Mouse (Mus musculus): ENCODE measurements around the gene Tcaf3. TPM values are rescaled to one million over a fixed set of nuclear protein-coding genes. Genes with fewer than 3 reads are reported as not detected.

The Tcaf3 gene
- total and polyA plus RNA-seq, 3 experiments = not detected

DNA sequence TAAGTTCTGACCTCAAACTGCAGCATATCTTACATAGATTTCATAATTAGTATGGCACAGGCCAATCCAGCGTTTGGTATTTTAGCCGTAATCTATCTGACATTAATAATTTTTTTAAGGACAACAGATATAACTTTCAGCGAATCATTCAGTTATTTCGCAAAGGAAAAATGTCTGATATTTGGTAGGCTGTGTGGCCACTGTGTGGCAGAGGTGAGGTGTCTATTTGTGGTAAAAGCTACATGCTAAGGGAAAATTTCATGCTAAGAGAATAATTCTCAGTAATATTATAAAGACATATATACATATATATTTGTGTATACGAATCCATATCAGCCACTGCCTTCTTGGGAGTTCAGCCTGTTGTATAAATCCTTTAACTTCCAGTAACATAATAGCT is 10.9 kb downstream of the Tcaf3 start:
- Histone ChIP-seq H3K9ac (ENCODE audit: control insufficient read depth, low read depth, low read length, poor library complexity, severe bottlenecking) (no peak overlapping the region), H3K27me3 (ENCODE audit: control insufficient read depth in 1 of 2, insufficient read depth in 2 of 2, low read length in 2 of 2) (no peaks in the 10 kb centered on the region; a peak in 1 of 4 replicates), H3K36me3 (ENCODE audit: control insufficient read depth in 1 of 2, insufficient read depth in 2 of 2, low read length in 2 of 2) (no peaks in the 10 kb centered on the region), H3K4me1 (ENCODE audit: control insufficient read depth in 1 of 2, insufficient read depth in 2 of 2, low read length in 2 of 2) (no peaks in the 10 kb centered on the region), H3K4me3 (ENCODE audit: control insufficient read depth in 1 of 2, insufficient read depth in 1 of 2, low read depth in 2 of 2, low read length in 2 of 2) (no peak overlapping the region), H3K79me2 (ENCODE audit: control insufficient read depth, insufficient read depth, low read length, poor library complexity) (no peaks in the 10 kb centered on the region), H3K27ac (ENCODE audit: control insufficient read depth, low read depth, low read length) (no peak overlapping the region), H3K9me3 (replicated peaks; ENCODE audit: insufficient read depth, low read length) (no peaks in the 10 kb centered on the region)
- DNase-seq (ENCODE audit: low read depth, low spot score) = no peak
- no peak for TF ChIP-seq TCF12 (IDR thresholded peaks at IDR 0.05; ENCODE audit: low read depth, low read length)
- TF ChIP-seq POLR2A (IDR thresholded peaks at IDR 0.05; ENCODE audit: control insufficient read depth in 1 of 2, insufficient read depth in 1 of 2, low read depth in 1 of 2, low read length in 2 of 2, poor library complexity in 1 of 2) = no peak
- TF ChIP-seq POLR2AphosphoS5 (IDR thresholded peaks at IDR 0.05; ENCODE audit: borderline replicate concordance, low read depth, low read length) = no peak
- no peak for TF ChIP-seq E2F4 (IDR thresholded peaks at IDR 0.05; ENCODE audit: borderline replicate concordance, low read depth, low read length)
- TF ChIP-seq SIN3A (IDR thresholded peaks at IDR 0.05; ENCODE audit: low read length) = no peak
- TF ChIP-seq POLR2AphosphoS2 (IDR thresholded peaks at IDR 0.05; ENCODE audit: low read length) = no peak
- TF ChIP-seq TBP (IDR thresholded peaks at IDR 0.05; ENCODE audit: low read depth, low read length) = no peak
- TF ChIP-seq SMC3 (IDR thresholded peaks at IDR 0.05; ENCODE audit: low read depth, low read length) = no peak
- no peak for TF ChIP-seq MYC (IDR thresholded peaks at IDR 0.05; ENCODE audit: low read depth, low read length)
- no peak for TF ChIP-seq RCOR1 (IDR thresholded peaks at IDR 0.05; ENCODE audit: low read depth, low read length)
- no peak for TF ChIP-seq CHD1 (IDR thresholded peaks at IDR 0.05; ENCODE audit: low read depth, low read length)
- TF ChIP-seq UBTF (IDR thresholded peaks at IDR 0.05; ENCODE audit: borderline replicate concordance, insufficient read depth, low read depth, low read length) = no peak
- TF ChIP-seq MYB (IDR thresholded peaks at IDR 0.05; ENCODE audit: low read depth, low read length) = no peak
- TF ChIP-seq ETS1 (IDR thresholded peaks at IDR 0.05; ENCODE audit: low read depth, low read length) = no peak
- TF ChIP-seq ELF1 (IDR thresholded peaks at IDR 0.05; ENCODE audit: low read depth, low read length) = no peak
- no peak for TF ChIP-seq MAZ (IDR thresholded peaks at IDR 0.05; ENCODE audit: low read depth, low read length)
- no peak for TF ChIP-seq NRF1 (IDR thresholded peaks at IDR 0.05; ENCODE audit: insufficient read depth, low read depth, low read length, poor library complexity, severe bottlenecking)
- no peak for TF ChIP-seq EP300 (IDR thresholded peaks at IDR 0.05; ENCODE audit: low read depth in 1 of 2, low read length in 2 of 2)

GRCm38 (mm10) chr6:42583488-42583872 is 14.0 kb downstream of the Tcaf3 start:
- H3K9me3 ChIP-seq (replicated peaks; ENCODE audit: insufficient read depth, low read length) = no peaks in the 10 kb centered on the region
- peak; percentile 57 for DNase-seq (ENCODE audit: low read depth, low spot score)
- no peaks in the 10 kb centered on the region; a peak in 1 of 4 replicates for H3K27me3 ChIP-seq (ENCODE audit: control insufficient read depth in 1 of 2, insufficient read depth in 2 of 2, low read length in 2 of 2)
- H3K4me3 ChIP-seq (ENCODE audit: control insufficient read depth in 1 of 2, insufficient read depth in 1 of 2, low read depth in 2 of 2, low read length in 2 of 2) = no peak overlapping the region
- no peaks in the 10 kb centered on the region for H3K4me1 ChIP-seq (ENCODE audit: control insufficient read depth in 1 of 2, insufficient read depth in 2 of 2, low read length in 2 of 2)
- H3K36me3 ChIP-seq (ENCODE audit: control insufficient read depth in 1 of 2, insufficient read depth in 2 of 2, low read length in 2 of 2) = no peaks in the 10 kb centered on the region
- no peaks in the 10 kb centered on the region for H3K79me2 ChIP-seq (ENCODE audit: control insufficient read depth, insufficient read depth, low read length, poor library complexity)
- TF ChIP-seq RAD21 (IDR thresholded peaks at IDR 0.05; ENCODE audit: low read depth, low read length) (peak; percentile 62), GABPA (IDR thresholded peaks at IDR 0.05; ENCODE audit: low read depth, low read length) (no peak), CTCF (IDR thresholded peaks at IDR 0.05 in 2 of 3, conservative IDR thresholded peaks at IDR 0.05 in 1 of 3; ENCODE audit: control insufficient read depth in 1 of 3, insufficient read depth in 1 of 3, low read depth in 2 of 3, low read length in 3 of 3, poor library complexity in 1 of 3, severe bottlenecking in 1 of 3) (peak; percentile 27 to 90 (median 65); a peak in 5 of 6 replicates), ZMIZ1 (IDR thresholded peaks at IDR 0.05; ENCODE audit: low read depth, low read length) (no peak), USF2 (IDR thresholded peaks at IDR 0.05; ENCODE audit: borderline replicate concordance in 1 of 2, insufficient read depth in 1 of 2, low read depth in 1 of 2, low read length in 2 of 2) (no peak), TBP (IDR thresholded peaks at IDR 0.05; ENCODE audit: low read depth, low read length) (no peak), TAL1 (IDR thresholded peaks at IDR 0.05; ENCODE audit: low read length) (no peak), HCFC1 (IDR thresholded peaks at IDR 0.05; ENCODE audit: low read depth, low read length) (no peak), NRF1 (IDR thresholded peaks at IDR 0.05; ENCODE audit: insufficient read depth, low read depth, low read length, poor library complexity, severe bottlenecking) (no peak), NELFE (IDR thresholded peaks at IDR 0.05; ENCODE audit: low read depth, low read length) (no peak), ELF1 (IDR thresholded peaks at IDR 0.05; ENCODE audit: low read depth, low read length) (no peak), E2F4 (IDR thresholded peaks at IDR 0.05; ENCODE audit: borderline replicate concordance, low read depth, low read length) (no peak), MAFK (IDR thresholded peaks at IDR 0.05; ENCODE audit: borderline replicate concordance, low read depth, low read length) (no peak), POLR2A (IDR thresholded peaks at IDR 0.05; ENCODE audit: control insufficient read depth in 1 of 2, insufficient read depth in 1 of 2, low read depth in 1 of 2, low read length in 2 of 2, poor library complexity in 1 of 2) (no peak), MEF2A (IDR thresholded peaks at IDR 0.05; ENCODE audit: extremely low read depth, insufficient replicate concordance, low read depth, low read length, poor library complexity, severe bottlenecking) (no peak), ZC3H11A (IDR thresholded peaks at IDR 0.05; ENCODE audit: low read depth, low read length) (peak; percentile 36; the same call in 1 of the 2 replicates), CHD2 (IDR thresholded peaks at IDR 0.05; ENCODE audit: low read length) (no peak), SIN3A (IDR thresholded peaks at IDR 0.05; ENCODE audit: low read length) (no peak), MXI1 (IDR thresholded peaks at IDR 0.05; ENCODE audit: low read depth, low read length) (no peak), SMC3 (IDR thresholded peaks at IDR 0.05; ENCODE audit: low read depth, low read length) (peak; percentile 68)
- no peak overlapping the region for H3K9ac ChIP-seq (ENCODE audit: control insufficient read depth, low read depth, low read length, poor library complexity, severe bottlenecking)
- no peak overlapping the region for H3K27ac ChIP-seq (ENCODE audit: control insufficient read depth, low read depth, low read length)

Data from MEL (cell line).